Mouse (Mus musculus) ES-E14 (cell line): Measurements from ENCODE around the gene Zfp143. TPM values are rescaled to one million over a fixed set of nuclear protein-coding genes. Genes with fewer than 3 reads are reported as not detected.

Source experiments
- DNase-seq: peaks from one replicate; pipeline ENCODE4 v3.0.0-alpha.2; 2013; ENCODE audit warnings: low read depth, low spot score
- H3K27ac ChIP-seq: 2 replicates; pipeline ENCODE4 v1.5.1; 2012; ENCODE audit warnings: low read depth, mild to moderate bottlenecking, low read length, moderate library complexity, mixed read lengths; ENCODE audit not compliant: poor library complexity, insufficient read depth, severe bottlenecking
- H3K36me3 ChIP-seq: 2 replicates; pipeline ENCODE4 v1.6.1; 2012; ENCODE audit warnings: mild to moderate bottlenecking, low read length, moderate library complexity, mixed read lengths; ENCODE audit not compliant: control insufficient read depth, poor library complexity, insufficient read depth, severe bottlenecking
- H3K4me1 ChIP-seq, 2 experiments: fragments of 150-350 bp in 1 of 2; sonication (generic) in 1 of 2; 2 replicates each; pipeline ENCODE4 v1.6.1; 2012; ENCODE audit warnings: low read length in 2 of 2, mild to moderate bottlenecking in 1 of 2, mixed read lengths in 1 of 2; ENCODE audit not compliant: control insufficient read depth in 2 of 2, insufficient read depth in 2 of 2, poor library complexity in 1 of 2
- H3K4me3 ChIP-seq, 2 experiments: fragments of 150-350 bp in 1 of 2; sonication (generic) in 1 of 2; 2 replicates each; pipeline ENCODE4 v1.5.1; 2012; ENCODE audit warnings: low read length in 2 of 2, low read depth in 1 of 2, mild to moderate bottlenecking in 1 of 2, mixed read lengths in 1 of 2; ENCODE audit not compliant: insufficient read depth in 1 of 2, poor library complexity in 1 of 2, severe bottlenecking in 1 of 2
- H3K9ac ChIP-seq: 2 replicates; pipeline ENCODE4 v1.6.1; 2012; ENCODE audit warnings: low read depth, mild to moderate bottlenecking, low read length, mixed read lengths; ENCODE audit not compliant: poor library complexity, insufficient read depth, severe bottlenecking
- H3K9me3 ChIP-seq: fragments of 150-350 bp; sonication (generic); 2 replicates; pipeline ENCODE4 v1.6.1; 2012; ENCODE audit warnings: low read depth, mild to moderate bottlenecking, low read length; ENCODE audit not compliant: control insufficient read depth, insufficient read depth
- CHD2 ChIP-seq: IDR thresholded peaks from 2 replicates; pipeline ENCODE4 v1.6.1; 2014; ENCODE audit warnings: mild to moderate bottlenecking, low read depth, low read length, inconsistent platforms
- HCFC1 ChIP-seq: IDR thresholded peaks from 2 replicates; pipeline ENCODE4 v1.6.1; 2012; ENCODE audit warnings: low read length, inconsistent platforms, borderline replicate concordance; ENCODE audit not compliant: insufficient read depth
- MAFK ChIP-seq: IDR thresholded peaks from 2 replicates; pipeline ENCODE4 v1.6.1; 2014; ENCODE audit warnings: mild to moderate bottlenecking, low read depth, low read length, inconsistent platforms; ENCODE audit not compliant: insufficient read depth
- ZC3H11A ChIP-seq: IDR thresholded peaks from 2 replicates; pipeline ENCODE4 v1.6.1; 2012; ENCODE audit warnings: low read depth, mild to moderate bottlenecking, inconsistent platforms, low read length, borderline replicate concordance
- ZNF384 ChIP-seq: IDR thresholded peaks from 2 replicates; pipeline ENCODE4 v1.6.1; 2012; ENCODE audit warnings: low read depth, low read length, inconsistent platforms
- in situ Hi-C, 2 experiments: fragments of 600-800 bp; cut with MboI; formaldehyde crosslinking; loops; one replicate each; pipeline ENCODE4 v1.15.1; 2025; ENCODE audit warnings: low sequenced_read_pairs in 2 of 2, inconsistent platforms in 1 of 2; ENCODE audit not compliant: unreplicated experiment in 2 of 2
- total RNA-seq: library from RNA; depleted of rRNA; stranded (reverse); fragments of 300-350 nt; gene quantifications from 2 replicates; pipeline ENCODE4 v1.2.3, GENCODE M21; 2012

The Zfp143 gene
- total RNA-seq, 1 experiment, result 23.1 TPM

GRCm38 (mm10) chr7:110121516-110122288 is 60.7 kb downstream of the Zfp143 start, which contains the start of gene Wee1:
Gene Wee1 (plus strand): TSS chr7:110122046.
- H3K4me1 ChIP-seq, result peaks cover 0 to 10% of the 10 kb centered on the region in 2 experiments; a peak in 2 of 4 replicates
- TF ChIP-seq ZC3H11A, result no peak
- 0 out of 2 replicates have a peak, but pooled peaks have one; percentile 29 for TF ChIP-seq CHD2
- TF ChIP-seq MAFK, result no peak
- peak; percentile 49; the same call in 1 of the 2 replicates for TF ChIP-seq HCFC1
- TF ChIP-seq ZNF384, result peak; percentile 61; the same call in 1 of the 2 replicates
- peak within 1 kb of the TSS; percentile 90 to 100 for H3K4me3 ChIP-seq
- peaks cover 3% of the 10 kb centered on the region for H3K36me3 ChIP-seq
- peak within 1 kb of the TSS; percentile 93 for H3K9ac ChIP-seq
- DNase-seq, result peak; percentile 97
- peak within 1 kb of the TSS; percentile 90 for H3K27ac ChIP-seq
- H3K9me3 ChIP-seq, result no peaks in the 10 kb centered on the region
- in situ Hi-C loops, result no loop called here

GRCm38 (mm10) chr7:110122289-110122564 is 61.2 kb downstream of the Zfp143 start:
- H3K27ac ChIP-seq, result peak overlapping the region; percentile 90
- TF ChIP-seq CHD2 (no peak), ZNF384 (no peak), ZC3H11A (no peak), MAFK (no peak), HCFC1 (no peak; the same call in 1 of the 2 replicates)
- DNase-seq, result no peak
- H3K4me3 ChIP-seq, result peak overlapping the region; percentile 90 to 100
- in situ Hi-C loops, result no loop called here
- peaks cover 5% of the 10 kb centered on the region for H3K36me3 ChIP-seq
- peak overlapping the region; percentile 93 for H3K9ac ChIP-seq
- no peaks in the 10 kb centered on the region for H3K9me3 ChIP-seq
- peaks cover 0 to 8% of the 10 kb centered on the region in 2 experiments; a peak in 2 of 4 replicates for H3K4me1 ChIP-seq

- Histone ChIP-seq H3K9me3 (no peaks in the 10 kb centered on the region), H3K4me1 (peaks cover 0 to 6% of the 10 kb centered on the region in 2 experiments; a peak in 2 of 4 replicates), H3K9ac (peak overlapping the region; percentile 93), H3K4me3 (peak overlapping the region; percentile 90 to 100), H3K27ac (peak overlapping the region; percentile 90), H3K36me3 (peaks cover 8% of the 10 kb centered on the region)
- in situ Hi-C loops, result no loop called here
- DNase-seq, result no peak
- TF ChIP-seq CHD2, result no peak
- no peak for TF ChIP-seq HCFC1
- no peak for TF ChIP-seq MAFK
- no peak for TF ChIP-seq ZC3H11A
- TF ChIP-seq ZNF384, result no peak; the same call in 1 of the 2 replicates
Measured at GRCm38 (mm10) chr7:110122565-110123422, 61.8 kb downstream of the Zfp143 start.

GRCm38 (mm10) chr7:110123844-110124555 is 63.0 kb downstream of the Zfp143 start:
- no peak for TF ChIP-seq ZNF384
- TF ChIP-seq HCFC1, result no peak
- no peak for TF ChIP-seq CHD2
- no peak for TF ChIP-seq ZC3H11A
- TF ChIP-seq MAFK, result no peak
- Histone ChIP-seq H3K36me3 (peaks cover 12% of the 10 kb centered on the region), H3K4me1 (peaks cover 0 to 2% of the 10 kb centered on the region in 2 experiments; a peak in 2 of 4 replicates), H3K27ac (no peak overlapping the region), H3K9ac (peak overlapping the region; percentile 63), H3K4me3 (peak overlapping the region; percentile 90 to 100), H3K9me3 (no peaks in the 10 kb centered on the region)
- no peak for DNase-seq
- in situ Hi-C loops, result no loop called here
